Mouse (Mus musculus) C2C12 (cell line): Measurements from ENCODE around the gene Ppa2.

ENCODE experiments used
- CEBPB ChIP-seq: IDR thresholded peaks from one replicate; pipeline ENCODE4 v1.6.1; 2011; ENCODE audit warnings: low read depth, mild to moderate bottlenecking, control low read depth, moderate library complexity
- CTCF ChIP-seq: IDR thresholded peaks from one replicate; pipeline ENCODE4 v1.5.1; 2011; ENCODE audit not compliant: control insufficient read depth, insufficient read depth, insufficient read length
- MAX ChIP-seq: IDR thresholded peaks from one replicate; pipeline ENCODE4 v1.6.1; 2011; ENCODE audit warnings: mild to moderate bottlenecking, control low read depth
- MYOD1 ChIP-seq: IDR thresholded peaks from one replicate; pipeline ENCODE4 v1.6.1; 2011; ENCODE audit warnings: low read depth; ENCODE audit not compliant: control insufficient read depth, insufficient read length
- USF1 ChIP-seq: IDR thresholded peaks from one replicate; pipeline ENCODE4 v1.6.1; 2011; ENCODE audit warnings: low read depth, mild to moderate bottlenecking, control low read depth, moderate library complexity

DNA sequence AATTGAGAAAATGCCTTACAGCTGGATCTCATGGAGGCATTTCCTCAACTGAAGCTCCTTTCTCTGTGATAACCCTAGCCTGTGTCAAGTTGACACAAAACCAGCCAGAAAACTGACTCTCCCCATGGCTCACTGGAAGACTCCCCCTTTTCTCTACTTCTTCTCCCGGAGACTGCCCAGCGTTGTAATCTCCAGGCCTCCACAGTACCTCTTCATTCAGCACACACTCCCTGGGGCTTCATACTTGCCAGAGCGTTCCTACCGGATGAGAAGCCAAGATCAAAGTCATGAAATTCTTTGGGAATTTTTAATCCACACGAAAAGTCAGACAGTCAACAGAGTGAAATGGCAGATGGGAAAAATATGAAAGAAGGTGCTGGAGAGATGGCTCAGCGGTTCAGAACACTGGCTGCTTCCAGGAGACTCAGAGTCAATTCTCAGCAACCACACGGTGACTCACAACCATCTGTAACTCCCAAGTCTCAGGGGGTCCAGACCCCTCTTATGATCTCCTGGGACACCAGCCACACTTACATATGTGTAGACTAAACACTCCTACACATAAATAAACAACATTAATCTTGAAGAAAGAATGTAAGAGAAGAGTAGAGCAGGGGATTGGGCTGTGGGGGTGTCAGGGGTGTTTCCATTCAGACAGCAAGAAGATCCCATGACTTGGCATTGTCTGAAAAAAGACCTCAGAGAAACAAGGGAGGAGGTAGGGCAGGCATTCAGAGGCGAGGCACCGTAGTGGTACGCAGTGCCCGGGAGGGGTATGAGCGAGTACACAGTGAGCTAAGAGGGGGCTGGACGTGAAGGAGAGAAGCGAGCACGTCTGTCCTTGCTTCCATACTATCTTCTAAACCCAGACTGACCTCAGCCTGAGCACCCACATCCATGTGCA is 23.6 kb downstream of the Ppa2 start:
- TF ChIP-seq CTCF (no peak), MAX (no peak), MYOD1 (no peak), USF1 (no peak), CEBPB (no peak)
